Mouse (Mus musculus) lung, embryonic 14.5 days (tissue): ENCODE results near the gene Tapt1. TPM values are rescaled to one million over a fixed set of nuclear protein-coding genes. Genes with fewer than 3 reads are reported as not detected.
"Not testable (repeated sequence)": the region's sequence is repeated elsewhere in the genome, so short reads cannot be mapped to it uniquely, and the experiment has no call there.

Experiments used
- ATAC-seq: fragments of 200-750 bp; cut with Nextera tagmentation; 2 replicates; pipeline ENCODE4 v1.8.0; 2017; ENCODE audit warnings: mild to moderate bottlenecking, moderate TSS enrichment, moderate library complexity; ENCODE audit not compliant: insufficient read depth
- DNase-seq: peaks from one replicate; pipeline ENCODE4 v3.0.0-alpha.2; 2015
- H3K27ac ChIP-seq: fragments of 300-500 bp; sonication (generic); 2 replicates; pipeline ENCODE4 v1.5.1; 2014; ENCODE audit warnings: low read depth, mild to moderate bottlenecking, moderate library complexity
- H3K27me3 ChIP-seq: fragments of 300-500 bp; sonication (generic); 2 replicates; pipeline ENCODE4 v1.6.1; 2014; ENCODE audit warnings: low read length, control low read depth; ENCODE audit not compliant: insufficient read depth
- H3K36me3 ChIP-seq: fragments of 300-500 bp; sonication (generic); 2 replicates; pipeline ENCODE4 v1.6.1; 2014; ENCODE audit warnings: control low read depth; ENCODE audit not compliant: insufficient read depth
- H3K4me1 ChIP-seq: fragments of 300-500 bp; sonication (generic); 2 replicates; pipeline ENCODE4 v1.6.1; 2014; ENCODE audit warnings: antibody characterized with exemption, control low read depth; ENCODE audit not compliant: insufficient read depth
- H3K4me2 ChIP-seq: fragments of 300-500 bp; sonication (generic); 2 replicates; pipeline ENCODE4 v1.6.1; 2014; ENCODE audit warnings: mild to moderate bottlenecking
- H3K4me3 ChIP-seq: fragments of 300-500 bp; sonication (generic); 2 replicates; pipeline ENCODE4 v1.5.1; 2014; ENCODE audit warnings: low read depth, low read length
- H3K9ac ChIP-seq: fragments of 300-500 bp; sonication (generic); 2 replicates; pipeline ENCODE4 v1.6.1; 2014
- H3K9me3 ChIP-seq: fragments of 300-500 bp; sonication (generic); 2 replicates; pipeline ENCODE4 v1.6.1; 2016; ENCODE audit warnings: low read depth, low read length, control low read depth
- CTCF ChIP-seq: IDR thresholded peaks from 2 replicates; pipeline ENCODE4 v1.5.1; 2016; ENCODE audit warnings: antibody characterized with exemption, low read depth
- WGBS: fragments of 180-500 bp; shearing (Covaris S2); extraction: QIAGEN DNeasy Blood & Tissue Kit; methylation state at CpG from one replicate; pipeline ENCODE4 v1.1.7; 2014; 5-methylcytosine and 5-hydroxymethylcytosine counted together
- polyA plus RNA-seq: library from polyadenylated mRNA; unstranded; fragments of >200 nt; fragmentation: Nextera tagmentation; extraction: Ambion mirVana; gene quantifications from 2 replicates; pipeline ENCODE4 v1.2.1, GENCODE M21; 2014

Tapt1 gene
- polyA plus RNA-seq, 1 experiment from 2014 or later, result 41.0 TPM

DNA sequence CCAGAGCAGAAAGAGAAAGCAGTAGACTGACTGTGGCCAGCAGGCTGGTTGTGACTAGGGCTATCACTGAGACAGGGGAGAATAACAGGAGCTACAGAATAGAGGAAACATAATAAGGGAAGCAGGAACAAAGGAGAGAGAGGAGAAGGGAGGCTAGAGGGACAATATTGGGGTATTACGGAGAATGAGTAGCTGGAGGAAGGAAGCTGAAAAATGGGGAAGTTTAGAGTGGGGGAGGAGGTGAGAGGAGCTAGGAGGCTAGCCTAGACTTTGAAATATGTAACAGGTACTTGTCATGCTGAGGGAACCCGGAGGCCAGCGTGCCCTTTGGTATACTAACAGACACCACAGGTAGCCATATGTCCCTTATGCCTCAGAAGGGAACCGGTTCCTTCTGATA lies 98.9 kb downstream of the Tapt1 start:
- Histone ChIP-seq H3K27ac (no peak overlapping the region), H3K4me1 (no peaks in the 10 kb centered on the region), H3K9me3 (no peaks in the 10 kb centered on the region), H3K36me3 (no peaks in the 10 kb centered on the region), H3K27me3 (no peaks in the 10 kb centered on the region), H3K9ac (no peak overlapping the region), H3K4me2 (no peak overlapping the region), H3K4me3 (no peak overlapping the region)
- WGBS, result 72% methylated on average over 4 of the region's 4 CpGs
- ATAC-seq, result no peak
- no peak for DNase-seq
- TF ChIP-seq CTCF, result no peak

DNA sequence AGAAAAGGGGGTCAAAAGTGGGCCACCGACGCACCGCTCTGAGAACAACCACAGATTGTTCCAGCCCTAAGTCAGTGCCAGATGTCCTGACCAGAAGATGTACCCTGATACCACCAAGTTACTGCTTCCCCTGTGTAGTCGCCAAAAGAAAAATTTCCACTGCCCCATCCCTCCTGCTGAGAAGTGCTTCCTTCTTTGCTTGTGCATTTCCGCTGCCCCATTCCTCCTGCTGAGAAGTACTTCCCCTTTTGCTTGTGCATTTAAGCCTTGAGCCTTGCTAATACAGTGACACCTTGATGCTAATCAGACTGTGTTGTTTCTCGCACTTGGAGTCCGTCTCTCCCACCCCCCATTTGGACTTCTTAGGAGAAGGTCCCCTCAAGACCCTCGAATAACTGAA lies 99.9 kb downstream of the Tapt1 start:
- not testable (repeated sequence) for DNase-seq, H3K27ac ChIP-seq, H3K9me3 ChIP-seq, H3K4me2 ChIP-seq, H3K9ac ChIP-seq, ATAC-seq, H3K27me3 ChIP-seq, H3K4me1 ChIP-seq, H3K36me3 ChIP-seq, H3K4me3 ChIP-seq
- WGBS, result 90% methylated on average over 8 of the region's 8 CpGs

Other genes with a start within 250 kb of the Tapt1 start
- gene Fgfbp1, start 244.8 kb downstream of the Tapt1 start, polyA plus RNA-seq, result 12.1 and 14.4 TPM in 2 replicates
- 58.0 and 60.1 TPM in 2 replicates for gene Prom1, start 124.6 kb downstream of the Tapt1 start, polyA plus RNA-seq